Mouse (Mus musculus): ENCODE results near the gene Lin9. TPM values are rescaled to one million over a fixed set of nuclear protein-coding genes. Genes with fewer than 3 reads are reported as not detected.
"Not testable (repeated sequence)": the region's sequence is repeated elsewhere in the genome, so short reads cannot be mapped to it uniquely, and the experiment has no call there.

The Lin9 gene
- total and polyA plus RNA-seq, 3 experiments = 10.2 to 11.1 TPM; not detected in 1

GRCm38 (mm10) chr1:180606796-180607577, 34.0 kb upstream of the Lin9 start:
- H3K36me3 ChIP-seq (ENCODE audit: control insufficient read depth in 1 of 2, insufficient read depth in 2 of 2, low read length in 2 of 2) = peaks cover 0 to under 1% of the 10 kb centered on the region in 2 experiments; a peak in 1 of 4 replicates

GRCm38 (mm10) chr1:180607578-180607879, 33.4 kb upstream of the Lin9 start:
- Histone ChIP-seq H3K9me3 (replicated peaks; ENCODE audit: insufficient read depth, low read length) (no peaks in the 10 kb centered on the region), H3K27me3 (ENCODE audit: control insufficient read depth in 1 of 2, insufficient read depth in 2 of 2, low read length in 2 of 2) (no peaks in the 10 kb centered on the region), H3K36me3 (ENCODE audit: control insufficient read depth in 1 of 2, insufficient read depth in 2 of 2, low read length in 2 of 2) (no peaks in the 10 kb centered on the region), H3K27ac (ENCODE audit: control insufficient read depth, low read depth, low read length) (no peak overlapping the region), H3K4me1 (ENCODE audit: control insufficient read depth in 1 of 2, insufficient read depth in 2 of 2, low read length in 2 of 2) (no peaks in the 10 kb centered on the region), H3K4me3 (ENCODE audit: control insufficient read depth in 1 of 2, insufficient read depth in 1 of 2, low read depth in 2 of 2, low read length in 2 of 2) (no peak overlapping the region), H3K79me2 (ENCODE audit: control insufficient read depth, insufficient read depth, low read length, poor library complexity) (no peaks in the 10 kb centered on the region), H3K9ac (ENCODE audit: control insufficient read depth, low read depth, low read length, poor library complexity, severe bottlenecking) (no peak overlapping the region)
- TF ChIP-seq POLR2A (IDR thresholded peaks at IDR 0.05; ENCODE audit: control insufficient read depth in 1 of 2, insufficient read depth in 1 of 2, low read depth in 1 of 2, low read length in 2 of 2, poor library complexity in 1 of 2) = no peak
- TF ChIP-seq RCOR1 (IDR thresholded peaks at IDR 0.05; ENCODE audit: low read depth, low read length) = no peak
- TF ChIP-seq EP300 (IDR thresholded peaks at IDR 0.05; ENCODE audit: low read depth in 1 of 2, low read length in 2 of 2) = no peak
- no peak for TF ChIP-seq ZMIZ1 (IDR thresholded peaks at IDR 0.05; ENCODE audit: low read depth, low read length)
- no peak for TF ChIP-seq TCF12 (IDR thresholded peaks at IDR 0.05; ENCODE audit: low read depth, low read length)
- TF ChIP-seq JUND (IDR thresholded peaks at IDR 0.05; ENCODE audit: low read depth, low read length) = no peak
- no peak for TF ChIP-seq MAX (IDR thresholded peaks at IDR 0.05; ENCODE audit: low read length)
- TF ChIP-seq ETS1 (IDR thresholded peaks at IDR 0.05; ENCODE audit: low read depth, low read length) = no peak
- TF ChIP-seq KAT2A (conservative IDR thresholded peaks at IDR 0.05; ENCODE audit: low read depth, low read length) = no peak
- TF ChIP-seq UBTF (IDR thresholded peaks at IDR 0.05; ENCODE audit: borderline replicate concordance, insufficient read depth, low read depth, low read length) = no peak
- TF ChIP-seq MYB (IDR thresholded peaks at IDR 0.05; ENCODE audit: low read depth, low read length) = no peak
- TF ChIP-seq BHLHE40 (IDR thresholded peaks at IDR 0.05; ENCODE audit: borderline replicate concordance, low read depth, low read length) = no peak
- no peak for DNase-seq (ENCODE audit: low read depth, low spot score)

More at GRCm38 (mm10) chr1:180606796-180607577, 34.0 kb upstream of the Lin9 start:
- Histone ChIP-seq H3K4me3 (ENCODE audit: control insufficient read depth in 1 of 2, insufficient read depth in 1 of 2, low read depth in 2 of 2, low read length in 2 of 2) (no peak overlapping the region), H3K4me1 (ENCODE audit: control insufficient read depth in 1 of 2, insufficient read depth in 2 of 2, low read length in 2 of 2) (no peaks in the 10 kb centered on the region), H3K27me3 (ENCODE audit: control insufficient read depth in 1 of 2, insufficient read depth in 2 of 2, low read length in 2 of 2) (no peaks in the 10 kb centered on the region), H3K79me2 (ENCODE audit: control insufficient read depth, insufficient read depth, low read length, poor library complexity) (no peaks in the 10 kb centered on the region), H3K9ac (ENCODE audit: control insufficient read depth, low read depth, low read length, poor library complexity, severe bottlenecking) (no peak overlapping the region), H3K27ac (ENCODE audit: control insufficient read depth, low read depth, low read length) (no peak overlapping the region), H3K9me3 (replicated peaks; ENCODE audit: insufficient read depth, low read length) (no peaks in the 10 kb centered on the region)
- DNase-seq (ENCODE audit: low read depth, low spot score) = no peak
- no peak for TF ChIP-seq TBP (IDR thresholded peaks at IDR 0.05; ENCODE audit: low read depth, low read length)
- TF ChIP-seq USF1 (IDR thresholded peaks at IDR 0.05; ENCODE audit: low read depth, low read length) = no peak
- TF ChIP-seq RCOR1 (IDR thresholded peaks at IDR 0.05; ENCODE audit: low read depth, low read length) = no peak
- no peak for TF ChIP-seq CTCF (IDR thresholded peaks at IDR 0.05 in 2 of 3, conservative IDR thresholded peaks at IDR 0.05 in 1 of 3; ENCODE audit: control insufficient read depth in 1 of 3, insufficient read depth in 1 of 3, low read depth in 2 of 3, low read length in 3 of 3, poor library complexity in 1 of 3, severe bottlenecking in 1 of 3)
- TF ChIP-seq HCFC1 (IDR thresholded peaks at IDR 0.05; ENCODE audit: low read depth, low read length) = no peak

- H3K27me3 ChIP-seq (ENCODE audit: control insufficient read depth in 1 of 2, insufficient read depth in 2 of 2, low read length in 2 of 2); H3K9ac ChIP-seq (ENCODE audit: control insufficient read depth, low read depth, low read length, poor library complexity, severe bottlenecking); H3K9me3 ChIP-seq (replicated peaks; ENCODE audit: insufficient read depth, low read length); H3K4me1 ChIP-seq (ENCODE audit: control insufficient read depth in 1 of 2, insufficient read depth in 2 of 2, low read length in 2 of 2); H3K36me3 ChIP-seq (ENCODE audit: control insufficient read depth in 1 of 2, insufficient read depth in 2 of 2, low read length in 2 of 2); H3K4me3 ChIP-seq (ENCODE audit: control insufficient read depth in 1 of 2, insufficient read depth in 1 of 2, low read depth in 2 of 2, low read length in 2 of 2); H3K79me2 ChIP-seq (ENCODE audit: control insufficient read depth, insufficient read depth, low read length, poor library complexity); H3K27ac ChIP-seq (ENCODE audit: control insufficient read depth, low read depth, low read length); DNase-seq (ENCODE audit: low read depth, low spot score): not testable (repeated sequence)
These were observed 29.1 kb upstream of the Lin9 start for GRCm38 (mm10) chr1:180611842-180612241.
